Mouse (Mus musculus) testis, adult 2 months (tissue): ENCODE data around the gene Pcsk7. TPM values are rescaled to one million over a fixed set of nuclear protein-coding genes. Genes with fewer than 3 reads are reported as not detected.
A peak's percentile ranks its signal among the peaks of the same experiment; 100 is the strongest.

ENCODE experiments used
- H3K27ac ChIP-seq: fragments of 200-500 bp; 2 replicates; pipeline ENCODE4 v1.5.1; 2012; ENCODE audit warnings: low read depth, low read length; ENCODE audit not compliant: control insufficient read depth, insufficient read depth
- H3K27me3 ChIP-seq: fragments of 200-500 bp; 2 replicates; pipeline ENCODE4 v1.6.1; 2012; ENCODE audit warnings: mild to moderate bottlenecking, low read length, moderate library complexity; ENCODE audit not compliant: control insufficient read depth, insufficient read depth
- H3K36me3 ChIP-seq: fragments of 200-500 bp; 2 replicates; pipeline ENCODE4 v1.6.1; 2012; ENCODE audit warnings: mild to moderate bottlenecking, low read length; ENCODE audit not compliant: control insufficient read depth, insufficient read depth
- H3K4me1 ChIP-seq: fragments of 200-500 bp; 2 replicates; pipeline ENCODE4 v1.6.1; 2012; ENCODE audit warnings: low read length; ENCODE audit not compliant: control insufficient read depth, insufficient read depth
- H3K4me3 ChIP-seq: fragments of 200-500 bp; 2 replicates; pipeline ENCODE4 v1.5.1; 2012; ENCODE audit warnings: low read depth, mild to moderate bottlenecking, low read length, moderate library complexity, mixed read lengths; ENCODE audit not compliant: control insufficient read depth
- CTCF ChIP-seq: fragments of 200-500 bp; IDR thresholded peaks from 2 replicates; pipeline ENCODE4 v1.5.1; 2012; ENCODE audit warnings: low read depth, mild to moderate bottlenecking, inconsistent platforms, low read length, moderate library complexity; ENCODE audit not compliant: control insufficient read depth, insufficient read depth, insufficient replicate concordance
- POLR2A ChIP-seq: fragments of 200-500 bp; IDR thresholded peaks from 2 replicates; pipeline ENCODE4 v1.6.1; 2012; ENCODE audit warnings: low read depth, mild to moderate bottlenecking, inconsistent platforms, low read length, moderate library complexity; ENCODE audit not compliant: control insufficient read depth
- polyA plus RNA-seq: library from polyadenylated mRNA; depleted of rRNA; stranded (reverse); fragments of >200 nt; gene quantifications from 2 replicates; pipeline ENCODE4 v1.2.3, GENCODE M21; 2012; rRNA removed

Pcsk7 gene
- 34.4 and 39.0 TPM in 2 replicates for polyA plus RNA-seq

- Histone ChIP-seq H3K4me3 (peak within 1 kb of the TSS; percentile 100), H3K36me3 (peaks cover 8% of the 10 kb centered on the region), H3K4me1 (peaks cover 4% of the 10 kb centered on the region), H3K27ac (peak within 1 kb of the TSS; percentile 100), H3K27me3 (no peaks in the 10 kb centered on the region)
- TF ChIP-seq POLR2A (peak; percentile 65; the same call in 1 of the 2 replicates), CTCF (peak; percentile 84)
Observed at GRCm38 (mm10) chr9:45906355-45907077, at the start of gene Pcsk7, which contains the start of gene Rnf214. Gene Pcsk7 (plus strand): TSS chr9:45906497. Gene Rnf214 (minus strand): TSS chr9:45906911.

GRCm38 (mm10) chr9:45859364-45859763 lies 46.9 kb upstream of the Pcsk7 start:
- TF ChIP-seq POLR2A (no peak), CTCF (no peak)
- H3K36me3 ChIP-seq: no peaks in the 10 kb centered on the region

GRCm38 (mm10) chr9:45861813-45862212 lies 44.5 kb upstream of the Pcsk7 start:
- Histone ChIP-seq H3K27ac (no peak overlapping the region), H3K4me3 (no peak overlapping the region), H3K27me3 (no peaks in the 10 kb centered on the region), H3K36me3 (no peaks in the 10 kb centered on the region; the same call in 1 of the 2 replicates), H3K4me1 (no peaks in the 10 kb centered on the region)
- no peak for TF ChIP-seq POLR2A
- no peak for TF ChIP-seq CTCF

More at GRCm38 (mm10) chr9:45859364-45859763, 46.9 kb upstream of the Pcsk7 start:
- H3K4me3 ChIP-seq: no peak overlapping the region
- H3K27ac ChIP-seq: no peak overlapping the region
- H3K27me3 ChIP-seq: no peaks in the 10 kb centered on the region
- H3K4me1 ChIP-seq: no peaks in the 10 kb centered on the region

GRCm38 (mm10) chr9:45869181-45869580 lies 37.1 kb upstream of the Pcsk7 start:
- Histone ChIP-seq H3K4me3 (no peak overlapping the region), H3K27me3 (no peaks in the 10 kb centered on the region), H3K4me1 (no peaks in the 10 kb centered on the region), H3K27ac (no peak overlapping the region), H3K36me3 (peaks cover 1% of the 10 kb centered on the region; the same call in 1 of the 2 replicates)
- TF ChIP-seq POLR2A (no peak), CTCF (no peak)

- H3K4me1 ChIP-seq: no peaks in the 10 kb centered on the region
- TF ChIP-seq POLR2A (no peak), CTCF (no peak)
- H3K36me3 ChIP-seq: peaks cover 1% of the 10 kb centered on the region; the same call in 1 of the 2 replicates
- no peak overlapping the region for H3K4me3 ChIP-seq
- no peak overlapping the region for H3K27ac ChIP-seq
- no peaks in the 10 kb centered on the region for H3K27me3 ChIP-seq
Observed at GRCm38 (mm10) chr9:45870265-45870664, 36.0 kb upstream of the Pcsk7 start.

- Histone ChIP-seq H3K4me3 (no peak overlapping the region), H3K27me3 (no peaks in the 10 kb centered on the region), H3K36me3 (no peaks in the 10 kb centered on the region), H3K4me1 (no peaks in the 10 kb centered on the region), H3K27ac (no peak overlapping the region)
- no peak for TF ChIP-seq CTCF
- no peak for TF ChIP-seq POLR2A
Observed at GRCm38 (mm10) chr9:45877928-45878327, 28.4 kb upstream of the Pcsk7 start.

GRCm38 (mm10) chr9:45893681-45894080 lies 12.6 kb upstream of the Pcsk7 start:
- Histone ChIP-seq H3K36me3 (peaks cover 1% of the 10 kb centered on the region), H3K4me3 (no peak overlapping the region), H3K4me1 (no peaks in the 10 kb centered on the region), H3K27ac (no peak overlapping the region), H3K27me3 (no peaks in the 10 kb centered on the region)
- TF ChIP-seq CTCF (no peak), POLR2A (no peak)

- Histone ChIP-seq H3K4me1 (peaks cover 4% of the 10 kb centered on the region), H3K36me3 (peaks cover 8% of the 10 kb centered on the region), H3K27ac (no peak overlapping the region), H3K4me3 (no peak overlapping the region), H3K27me3 (no peaks in the 10 kb centered on the region)
- TF ChIP-seq CTCF (no peak), POLR2A (no peak)
Observed at GRCm38 (mm10) chr9:45905196-45905595, 1.1 kb upstream of the Pcsk7 start.
